Mouse (Mus musculus) heart, postnatal 0 days (tissue): ENCODE results near the gene Phactr2. TPM values are rescaled to one million over a fixed set of nuclear protein-coding genes. Genes with fewer than 3 reads are reported as not detected.
A peak's percentile ranks its signal among the peaks of the same experiment; 100 is the strongest.

Source experiments
- ATAC-seq: fragments of 200-750 bp; cut with Nextera tagmentation; 2 replicates; pipeline ENCODE4 v1.8.0; 2017; ENCODE audit warnings: low read depth, moderate number of reproducible peaks, moderate library complexity; ENCODE audit not compliant: insufficient read depth
- DNase-seq: peaks from one replicate; pipeline ENCODE4 v3.0.0-alpha.2; 2016; ENCODE audit warnings: low spot score
- H3K27ac ChIP-seq: fragments of 300-500 bp; sonication (generic); 2 replicates; pipeline ENCODE4 v1.5.1; 2014; ENCODE audit warnings: low read depth, mild to moderate bottlenecking
- H3K27me3 ChIP-seq: fragments of 300-500 bp; sonication (generic); 2 replicates; pipeline ENCODE4 v1.6.1; 2014; ENCODE audit warnings: low read length, mixed read lengths; ENCODE audit not compliant: control insufficient read depth, insufficient read depth
- H3K36me3 ChIP-seq: fragments of 300-500 bp; sonication (generic); replicated peaks from 2 replicates; pipeline ENCODE4 v1.6.1; 2014; ENCODE audit warnings: low read length, mixed read lengths; ENCODE audit not compliant: control insufficient read depth, insufficient read depth
- H3K4me1 ChIP-seq: fragments of 300-500 bp; sonication (generic); 2 replicates; pipeline ENCODE4 v1.6.1; 2014; ENCODE audit warnings: antibody characterized with exemption; ENCODE audit not compliant: control insufficient read depth, insufficient read depth
- H3K4me2 ChIP-seq: fragments of 300-500 bp; sonication (generic); 2 replicates; pipeline ENCODE4 v1.6.1; 2014; ENCODE audit warnings: low read depth, mild to moderate bottlenecking, low read length, moderate library complexity
- H3K4me3 ChIP-seq: fragments of 300-500 bp; sonication (generic); 2 replicates; pipeline ENCODE4 v1.5.1; 2014; ENCODE audit warnings: low read depth, low read length
- H3K9ac ChIP-seq: fragments of 300-500 bp; sonication (generic); replicated peaks from 2 replicates; pipeline ENCODE4 v1.6.1; 2014; ENCODE audit warnings: low read depth, low read length, mixed read lengths
- H3K9me3 ChIP-seq: fragments of 300-500 bp; sonication (generic); replicated peaks from 2 replicates; pipeline ENCODE4 v1.6.1; 2016; ENCODE audit warnings: low read length; ENCODE audit not compliant: control insufficient read depth
- CTCF ChIP-seq: IDR thresholded peaks from 2 replicates; pipeline ENCODE4 v1.5.1; 2016; ENCODE audit warnings: antibody characterized with exemption, control low read depth, low read depth
- EP300 ChIP-seq: IDR thresholded peaks from 2 replicates; pipeline ENCODE4 v1.6.1; 2016; ENCODE audit warnings: antibody characterized with exemption, low read depth
- WGBS: fragments of 180-500 bp; shearing (Covaris S2); extraction: QIAGEN DNeasy Blood & Tissue Kit; methylation state at CpG from one replicate; pipeline ENCODE4 v1.1.7; 2014; 5-methylcytosine and 5-hydroxymethylcytosine counted together
- polyA plus RNA-seq: library from polyadenylated mRNA; unstranded; fragments of >200 nt; fragmentation: Nextera tagmentation; extraction: Ambion mirVana; gene quantifications from 2 replicates; pipeline ENCODE4 v1.2.1, GENCODE M21; 2015
- total RNA-seq: library from RNA; depleted of rRNA; stranded (reverse); fragments of >200 nt; gene quantifications from 2 replicates; pipeline ENCODE4 v1.2.3, GENCODE M21; 2014; ENCODE audit warnings: low replicate concordance

The Phactr2 gene
- total and polyA plus RNA-seq, 2 experiments from 2014 or later, result 39.6 to 51.1 TPM

GRCm38 (mm10) chr10:13192731-13193351, 281.4 kb downstream of the Phactr2 start, which contains the start of gene Ltv1:
Gene Ltv1, minus strand, starts transcription at chr10:13193168.
- ATAC-seq, result peak; percentile 100
- no peaks in the 10 kb centered on the region for H3K27me3 ChIP-seq
- TF ChIP-seq EP300 (no peak), CTCF (no peak)
- H3K36me3 ChIP-seq, result peaks cover 21% of the 10 kb centered on the region
- no peaks in the 10 kb centered on the region; the same call in 1 of the 2 replicates for H3K4me1 ChIP-seq
- H3K27ac ChIP-seq, result peak within 1 kb of the TSS; percentile 92
- DNase-seq, result peak; percentile 95
- peak within 1 kb of the TSS; percentile 88 for H3K4me2 ChIP-seq
- under 1% methylated on average over 43 of the region's 43 CpGs for WGBS
- H3K9ac ChIP-seq, result peak within 1 kb of the TSS; percentile 83
- H3K4me3 ChIP-seq, result peak within 1 kb of the TSS; percentile 100
- no peaks in the 10 kb centered on the region for H3K9me3 ChIP-seq

GRCm38 (mm10) chr10:13189881-13190280, 284.3 kb downstream of the Phactr2 start:
- TF ChIP-seq CTCF, result no peak
- TF ChIP-seq EP300, result no peak
- Histone ChIP-seq H3K4me3 (no peak overlapping the region), H3K4me2 (no peak overlapping the region), H3K9ac (no peak overlapping the region), H3K9me3 (no peaks in the 10 kb centered on the region), H3K4me1 (no peaks in the 10 kb centered on the region; the same call in 1 of the 2 replicates), H3K27ac (no peak overlapping the region), H3K36me3 (peaks cover 50% of the 10 kb centered on the region), H3K27me3 (no peaks in the 10 kb centered on the region)
- ATAC-seq (no peak), DNase-seq (no peak)
- WGBS, result 88% methylated on average over 5 of the region's 5 CpGs

GRCm38 (mm10) chr10:13186754-13187153, 287.5 kb downstream of the Phactr2 start:
- peaks cover 69% of the 10 kb centered on the region for H3K36me3 ChIP-seq
- ATAC-seq, result no peak
- no peaks in the 10 kb centered on the region for H3K27me3 ChIP-seq
- no peak overlapping the region for H3K27ac ChIP-seq
- no peak overlapping the region for H3K4me3 ChIP-seq
- no peak for DNase-seq
- TF ChIP-seq EP300 (no peak), CTCF (no peak)
- H3K9me3 ChIP-seq, result no peaks in the 10 kb centered on the region
- H3K9ac ChIP-seq, result no peak overlapping the region
- 79% methylated on average over 3 of the region's 3 CpGs for WGBS
- H3K4me2 ChIP-seq, result no peak overlapping the region
- H3K4me1 ChIP-seq, result no peaks in the 10 kb centered on the region

- TF ChIP-seq EP300 (no peak), CTCF (no peak)
- Histone ChIP-seq H3K4me3 (no peak overlapping the region), H3K4me1 (no peaks in the 10 kb centered on the region), H3K4me2 (no peak overlapping the region), H3K9me3 (no peaks in the 10 kb centered on the region), H3K27me3 (no peaks in the 10 kb centered on the region), H3K36me3 (peaks cover 78% of the 10 kb centered on the region), H3K27ac (no peak overlapping the region), H3K9ac (no peak overlapping the region)
- ATAC-seq, result no peak
- WGBS, result 73% methylated on average over 4 of the region's 4 CpGs
- no peak for DNase-seq
These were observed 289.9 kb downstream of the Phactr2 start for GRCm38 (mm10) chr10:13184170-13184766.

GRCm38 (mm10) chr10:13180211-13180610, 294.0 kb downstream of the Phactr2 start:
- Histone ChIP-seq H3K4me2 (no peak overlapping the region), H3K9ac (no peak overlapping the region), H3K36me3 (peaks cover 73% of the 10 kb centered on the region), H3K27ac (no peak overlapping the region), H3K27me3 (no peaks in the 10 kb centered on the region), H3K4me3 (no peak overlapping the region), H3K4me1 (no peaks in the 10 kb centered on the region), H3K9me3 (no peaks in the 10 kb centered on the region)
- 51% methylated on average over 7 of the region's 7 CpGs for WGBS
- TF ChIP-seq EP300 (no peak), CTCF (no peak)
- ATAC-seq, result no peak
- DNase-seq, result no peak
